Mouse (Mus musculus) kidney, postnatal 25 days (tissue): ENCODE measurements around the gene Acot3.
"Not testable (repeated sequence)": the region's sequence is repeated elsewhere in the genome, so short reads cannot be mapped to it uniquely, and the experiment has no call there.

Source experiments
- DNase-seq, 2 experiments: peaks; one replicate each; pipeline ENCODE4 v3.0.0; 2021; ENCODE audit warnings: mixed read lengths in 2 of 2

The Acot3 gene

DNA sequence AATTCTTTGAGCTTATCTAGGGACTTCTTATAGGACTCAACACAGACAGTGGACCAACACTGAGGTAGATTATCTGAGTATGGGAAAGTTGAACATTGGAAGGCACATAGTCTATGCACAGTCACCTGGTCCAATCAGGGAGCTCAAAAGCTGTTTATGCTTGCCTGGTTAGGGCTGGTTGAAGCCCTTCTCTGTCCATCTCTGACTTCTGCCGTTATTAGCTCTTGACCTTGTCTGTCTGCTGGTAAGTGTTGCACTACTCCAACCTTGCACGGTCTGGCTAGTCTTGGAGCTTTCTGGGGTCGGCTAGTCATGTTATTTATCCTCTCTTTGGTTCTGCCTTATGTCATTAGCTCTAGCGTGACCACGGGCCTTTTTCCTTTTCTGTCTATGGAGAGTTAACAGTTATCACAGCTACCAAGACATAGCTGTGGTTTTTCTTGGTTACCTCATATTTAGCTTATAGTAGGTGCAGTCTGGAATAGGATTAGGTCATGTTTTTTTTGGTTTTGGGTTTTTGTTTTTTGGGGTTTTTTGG is at the start of gene Acot3:
Gene Acot3, plus strand, starts transcription at position 208 of the 538 bp plus-strand sequence.
- peak in 1 of 2 experiments; percentile 63 for DNase-seq

- DNase-seq = no peak
Observed at GRCm38 (mm10) chr12:84003866-84004265, 48.1 kb upstream of the Acot3 start.

- DNase-seq = peak in 1 of 2 experiments; percentile 58
Observed at GRCm38 (mm10) chr12:84008251-84008650, 43.7 kb upstream of the Acot3 start.

- DNase-seq = no peak
Observed at GRCm38 (mm10) chr12:84008729-84009128, 43.2 kb upstream of the Acot3 start.

GRCm38 (mm10) chr12:84009171-84009965 is 42.6 kb upstream of the Acot3 start, which contains the start of gene Acot1:
Acot1 (plus strand) TSS chr12:84009490.
- peak; percentile 83 to 94 for DNase-seq

GRCm38 (mm10) chr12:84010201-84010600 is 41.7 kb upstream of the Acot3 start:
- no peak for DNase-seq

DNA sequence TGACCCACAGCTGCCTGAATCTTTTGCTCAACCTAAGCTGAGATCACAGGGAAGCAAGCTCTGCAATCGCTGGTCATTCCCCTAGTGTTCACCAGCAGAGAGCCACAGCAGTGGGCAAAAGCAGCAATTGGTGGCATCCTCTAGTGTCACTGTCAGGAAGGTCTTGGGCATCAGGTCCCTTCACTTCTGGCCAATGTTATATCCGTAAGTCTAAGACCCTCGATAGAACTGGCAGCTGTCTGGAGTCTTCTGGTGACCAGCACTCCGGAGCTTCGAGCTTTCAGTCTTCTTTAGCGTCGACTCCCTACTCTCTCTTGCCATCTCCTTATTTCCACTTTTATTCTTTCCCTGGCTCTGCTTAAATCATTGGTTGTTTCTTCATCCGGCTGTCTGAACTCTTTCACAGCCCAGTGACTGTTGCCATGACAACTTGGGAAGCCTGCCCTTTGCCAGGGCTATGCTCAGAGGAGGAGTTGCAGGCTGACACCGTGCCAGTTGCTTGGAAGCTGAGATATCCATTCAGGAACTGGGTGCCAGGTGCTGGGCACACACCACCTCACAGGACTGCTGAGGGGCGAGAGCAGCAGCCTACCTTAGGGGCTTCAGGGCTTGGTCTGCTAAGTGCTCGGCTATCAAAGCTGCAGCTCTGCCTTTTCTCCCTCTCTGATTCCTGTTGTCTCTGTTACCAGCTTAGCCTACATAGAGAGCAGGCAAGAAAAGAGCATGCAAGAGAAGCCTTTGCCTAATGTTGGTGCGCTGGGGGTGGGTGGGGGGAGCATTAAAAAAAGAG is 40.5 kb upstream of the Acot3 start:
- peak; percentile 97 for DNase-seq

- no peak for DNase-seq
Observed at GRCm38 (mm10) chr12:84013130-84013529, 38.8 kb upstream of the Acot3 start.

GRCm38 (mm10) chr12:84013701-84014100 is 38.2 kb upstream of the Acot3 start:
- DNase-seq = no peak

GRCm38 (mm10) chr12:84020528-84020927 is 31.4 kb upstream of the Acot3 start:
- DNase-seq = peak; percentile 93 to 95

DNA sequence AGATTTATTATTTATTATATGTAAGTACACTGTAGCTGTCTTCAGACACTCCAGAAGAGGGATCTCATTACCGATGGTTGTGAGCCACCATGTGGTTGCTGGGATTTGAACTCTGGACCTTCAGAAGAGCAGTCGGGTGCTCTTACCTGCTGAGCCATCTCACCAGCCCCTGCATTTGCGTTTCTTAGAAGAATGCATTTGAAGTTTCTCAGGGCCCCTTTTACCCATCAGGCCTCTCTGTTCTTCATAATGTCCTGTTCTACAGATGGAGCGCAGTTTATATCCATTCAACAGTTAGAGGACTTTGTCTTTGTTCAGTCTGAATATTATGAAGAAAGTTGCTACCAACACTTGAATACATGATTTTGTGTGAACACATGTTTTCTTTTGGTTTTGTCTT is 29.7 kb upstream of the Acot3 start:
- not testable (repeated sequence) for DNase-seq

- DNase-seq = no peak
Observed at GRCm38 (mm10) chr12:84023052-84023745, 28.7 kb upstream of the Acot3 start.

DNA sequence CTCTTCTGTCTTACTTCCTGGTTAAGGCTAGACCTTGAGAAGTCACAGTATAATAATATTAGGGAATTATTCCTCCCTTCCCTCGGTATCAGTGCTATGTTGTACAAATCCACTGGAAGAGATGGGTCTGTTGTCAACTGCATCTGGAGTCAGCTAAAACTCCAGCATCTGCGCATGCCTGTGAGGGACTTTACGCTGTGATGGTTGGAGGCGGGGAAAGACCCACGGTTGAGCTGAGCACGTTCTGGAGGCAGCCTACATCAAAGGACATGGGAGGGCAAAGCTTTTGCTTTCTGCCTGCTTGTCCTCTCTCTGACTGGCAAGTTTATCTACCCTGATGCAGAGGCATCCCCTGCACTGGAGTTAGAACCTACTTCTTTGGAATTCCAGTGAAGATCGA is 26.1 kb upstream of the Acot3 start:
- DNase-seq = no peak

GRCm38 (mm10) chr12:84028328-84028727 is 23.6 kb upstream of the Acot3 start:
- DNase-seq = not testable (repeated sequence)

GRCm38 (mm10) chr12:84029043-84029442 is 22.9 kb upstream of the Acot3 start:
- DNase-seq = not testable (repeated sequence)

DNA sequence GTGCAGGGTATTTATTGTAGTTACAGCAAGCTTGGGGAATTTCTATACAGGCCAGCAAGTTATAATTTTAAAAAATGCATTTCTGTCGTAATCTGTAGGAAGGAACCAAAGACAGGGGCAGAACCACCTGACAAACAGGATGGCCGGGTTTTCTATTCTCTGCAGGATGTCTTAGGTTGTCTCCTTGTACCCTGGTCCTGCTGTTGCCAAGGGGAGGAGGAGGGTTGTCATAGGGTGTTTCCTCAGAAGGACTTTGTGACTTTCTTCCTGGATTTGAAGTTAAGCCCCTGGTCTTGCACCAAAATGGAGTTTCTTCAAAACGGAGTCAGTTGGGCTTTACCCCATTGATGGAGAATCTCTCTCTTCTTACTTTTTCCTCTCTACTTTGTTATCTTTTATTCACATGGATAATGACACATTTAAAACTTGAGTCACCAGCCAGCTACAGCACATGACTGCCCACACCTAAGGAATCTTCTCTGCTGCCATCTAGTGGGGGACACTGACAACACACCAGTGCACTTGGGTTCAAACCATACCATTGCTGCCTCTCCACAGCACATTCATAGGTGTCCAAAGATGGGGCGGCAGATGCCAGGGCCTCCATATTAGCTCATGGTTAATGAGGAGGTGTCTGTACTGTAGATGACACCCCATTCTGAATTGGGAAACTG is 21.1 kb upstream of the Acot3 start:
- peak; percentile 81 to 89 for DNase-seq

DNA sequence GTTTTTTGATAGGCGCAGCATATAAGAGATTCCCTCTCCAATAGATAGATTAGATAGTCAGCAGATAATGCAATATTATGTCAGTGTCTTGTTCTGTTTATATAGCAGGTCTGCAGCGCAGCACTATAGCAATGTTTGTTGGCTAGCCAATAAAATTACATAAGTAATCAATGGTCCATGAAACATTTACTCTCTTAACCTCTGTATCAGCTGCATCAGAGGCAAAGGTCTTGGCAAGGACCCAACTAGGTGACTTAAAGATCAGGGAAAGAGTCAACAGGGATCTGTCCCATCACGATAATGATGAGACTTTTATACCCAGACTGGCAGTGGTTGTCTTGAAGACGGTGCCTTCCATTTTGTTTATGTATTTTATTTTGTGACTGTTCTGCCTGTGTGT is 19.1 kb upstream of the Acot3 start:
- DNase-seq = no peak

DNA sequence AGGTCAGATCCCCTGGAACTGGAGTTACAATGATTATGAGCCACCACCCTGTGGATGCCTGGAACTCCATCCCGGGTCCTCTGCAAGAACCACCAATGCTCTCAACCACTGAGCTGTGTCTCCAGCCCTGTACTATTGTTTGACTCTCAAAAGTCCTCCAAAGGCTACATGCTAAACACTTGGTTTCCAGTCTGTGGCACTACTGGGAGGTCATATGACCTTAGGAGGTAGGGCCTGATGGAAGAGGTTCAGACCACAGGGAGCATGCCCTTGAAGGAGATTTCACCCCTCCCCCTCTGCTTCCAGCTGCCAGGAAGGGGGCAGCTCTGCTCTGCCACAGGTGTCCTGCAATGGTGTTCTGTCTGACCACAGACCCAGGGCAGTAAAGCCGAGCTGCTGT is 18.6 kb upstream of the Acot3 start:
- peak in 1 of 2 experiments; percentile 51 for DNase-seq

- no peak for DNase-seq
Observed at GRCm38 (mm10) chr12:84034108-84034507, 17.8 kb upstream of the Acot3 start.

- DNase-seq = peak; percentile 82 to 92
Observed at GRCm38 (mm10) chr12:84038241-84038640, 13.7 kb upstream of the Acot3 start, which contains the start of gene Acot4. Acot4 (plus strand) TSS chr12:84038379.

GRCm38 (mm10) chr12:84038691-84039111 is 13.2 kb upstream of the Acot3 start, which contains the start of gene Gm49366:
Gm49366 (plus strand) TSS chr12:84038935.
- DNase-seq = peak; percentile 63 to 88

GRCm38 (mm10) chr12:84042248-84042647 is 9.7 kb upstream of the Acot3 start:
- peak; percentile 59 to 75 for DNase-seq
